Mouse (Mus musculus): Measurements from ENCODE around the gene Kat14.

- TF ChIP-seq POLR2A (IDR thresholded peaks at IDR 0.05; ENCODE audit: control insufficient read depth, extremely low read depth, insufficient read depth, low read length, poor library complexity), result no peak
- TF ChIP-seq CTCF (IDR thresholded peaks at IDR 0.05; ENCODE audit: borderline replicate concordance, control insufficient read depth, extremely low read depth, insufficient read depth, low read length, poor library complexity), result no peak
These were observed 49.3 kb downstream of the Kat14 start for GRCm38 (mm10) chr2:144418062-144418461.

Measured in thymus, adult 2 months (tissue).